Mouse (Mus musculus): Measurements from ENCODE around the gene Sys1.

The Sys1 gene

DNA sequence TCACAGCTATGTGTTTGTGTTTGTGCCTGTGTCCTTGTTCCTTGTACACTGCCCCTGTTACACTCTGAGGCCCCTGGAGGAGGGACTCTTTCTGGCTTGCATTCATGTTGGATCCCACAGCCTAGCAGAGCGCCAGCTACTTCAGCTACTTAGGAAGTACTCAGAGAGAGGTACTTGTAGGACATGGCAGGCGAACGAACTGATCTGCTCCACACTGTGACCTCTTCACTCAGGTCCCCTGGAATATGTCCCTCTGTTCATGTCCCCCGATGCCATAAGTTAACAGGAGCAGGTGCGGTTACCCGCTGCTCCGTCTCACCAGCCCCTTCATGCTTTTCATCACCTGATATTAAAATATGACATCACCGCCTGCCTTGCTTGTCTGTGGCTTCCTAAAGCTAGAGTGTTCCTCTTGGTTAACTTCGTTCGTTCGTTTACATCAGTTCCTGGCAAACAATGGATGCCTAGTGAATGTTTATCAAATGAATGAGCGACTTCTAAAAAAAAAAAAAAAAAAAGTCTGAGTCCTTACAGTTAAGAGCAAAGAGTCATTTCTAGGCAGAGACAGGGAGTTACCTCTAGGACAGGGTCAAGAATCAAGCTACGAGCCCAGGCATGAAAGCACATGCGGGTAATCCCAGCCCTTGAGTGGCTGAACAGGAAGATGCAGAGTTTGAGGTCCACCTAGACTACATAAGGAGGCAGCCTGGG lies 3.6 kb upstream of the Sys1 start:
- DNase-seq (ENCODE audit: low read depth, low spot score): no peak

DNA sequence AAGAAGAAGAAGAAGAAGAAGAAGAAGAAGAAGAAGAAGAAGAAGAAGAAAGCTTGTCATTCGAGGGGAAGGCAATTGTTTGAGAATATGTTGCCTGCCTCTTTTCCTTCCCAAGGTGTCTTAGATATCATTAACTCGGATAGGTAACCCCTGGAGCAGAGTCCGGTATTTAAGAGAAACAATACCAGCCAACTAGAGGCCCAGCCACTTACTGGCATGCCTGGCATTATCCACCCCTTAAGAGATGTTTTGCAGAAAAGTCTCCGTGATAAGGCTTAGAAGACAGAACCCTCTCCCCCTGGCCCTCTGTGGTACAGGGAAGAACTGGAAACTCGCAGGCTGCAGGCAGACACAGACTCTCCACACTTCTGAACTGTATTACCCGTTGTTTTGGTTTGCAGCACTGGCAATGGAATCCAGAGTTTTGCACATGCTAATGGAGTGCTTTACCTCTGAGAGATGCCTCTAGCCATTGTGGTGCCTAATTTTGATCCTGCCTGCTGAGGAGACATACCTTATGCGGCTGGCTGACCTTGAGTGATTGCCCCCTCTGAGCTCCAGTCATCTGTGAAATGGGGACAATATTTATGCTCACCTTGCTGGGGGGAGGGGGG lies 2.8 kb upstream of the Sys1 start:
- no peak for DNase-seq (ENCODE audit: low read depth, low spot score)

DNA sequence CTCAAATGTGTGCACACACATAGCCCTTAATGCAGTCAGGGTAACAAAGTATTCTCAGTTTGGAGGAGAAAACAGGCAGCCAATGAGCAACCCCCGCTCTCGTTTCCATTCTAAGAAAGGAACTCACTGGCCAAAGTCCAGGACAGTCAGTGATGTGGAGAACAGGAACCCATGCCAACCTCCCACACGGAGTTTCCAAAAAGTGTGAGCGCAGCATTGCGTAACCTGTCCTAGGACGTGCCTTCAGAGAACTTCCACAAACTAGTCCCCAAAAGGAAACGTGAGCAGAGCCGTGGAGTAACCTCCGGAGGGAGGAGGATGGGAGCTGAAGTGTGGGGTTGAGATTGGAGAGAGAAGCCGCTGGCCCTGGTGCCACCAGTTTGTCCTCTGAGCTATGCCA lies 1.9 kb upstream of the Sys1 start:
- peak; percentile 96 for DNase-seq (ENCODE audit: low read depth, low spot score)

GRCm38 (mm10) chr2:164455421-164456190 lies 1.2 kb upstream of the Sys1 start:
- peak; percentile 87 for DNase-seq (ENCODE audit: low read depth, low spot score)

GRCm38 (mm10) chr2:164456413-164456812 lies 351 bp upstream of the Sys1 start:
- peak; percentile 66 for DNase-seq (ENCODE audit: low read depth, low spot score)

DNA sequence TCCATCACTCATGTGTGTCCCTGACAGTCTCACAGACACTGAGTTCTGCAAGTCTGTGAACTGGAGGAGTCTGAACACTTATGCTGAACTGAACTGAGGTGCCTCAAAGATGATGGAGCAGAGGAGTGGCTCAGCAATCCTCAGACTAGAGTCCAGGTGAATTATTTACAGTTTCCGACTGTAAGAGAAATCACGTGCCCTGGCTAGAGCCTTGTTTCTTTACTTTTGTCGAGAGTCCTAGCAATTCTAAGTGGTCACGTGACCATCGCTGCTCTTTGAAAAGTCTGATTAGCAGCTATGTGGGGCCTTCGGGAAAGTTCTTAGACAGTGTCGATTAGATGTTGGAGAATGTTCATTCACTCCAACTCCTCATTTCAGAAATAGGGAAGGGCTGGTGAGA lies 1.2 kb downstream of the Sys1 start:
- no peak for DNase-seq (ENCODE audit: low read depth, low spot score)

GRCm38 (mm10) chr2:164458535-164458934 lies 1.8 kb downstream of the Sys1 start:
- DNase-seq (ENCODE audit: low read depth, low spot score): peak; percentile 69

- peak; percentile 100 for DNase-seq (ENCODE audit: low read depth, low spot score)
Observed at GRCm38 (mm10) chr2:164460745-164461551, 4.2 kb downstream of the Sys1 start, which contains the start of gene Gm20458. Gene Gm20458 (plus strand): TSS chr2:164460967.

DNA sequence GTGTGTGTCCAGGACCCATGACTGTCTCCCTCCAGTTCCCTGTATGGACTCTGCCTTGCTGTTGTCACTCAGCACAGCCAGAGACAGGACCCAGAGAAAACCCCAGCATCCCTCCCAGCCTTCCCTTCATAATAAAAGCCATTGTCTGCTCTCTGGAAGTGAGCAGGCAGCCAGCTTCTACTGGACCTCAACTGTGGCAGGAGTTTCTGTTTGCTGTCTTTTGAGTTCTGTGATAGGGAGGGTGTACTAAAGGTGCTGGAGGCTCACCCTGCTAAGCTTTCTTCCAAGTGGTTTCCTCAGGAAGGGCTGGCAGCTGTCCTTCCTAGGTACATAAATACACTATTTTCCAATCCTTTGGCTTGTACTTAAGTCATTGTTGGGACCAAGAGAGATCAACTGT lies 8.4 kb downstream of the Sys1 start:
- DNase-seq (ENCODE audit: low read depth, low spot score): no peak

DNA sequence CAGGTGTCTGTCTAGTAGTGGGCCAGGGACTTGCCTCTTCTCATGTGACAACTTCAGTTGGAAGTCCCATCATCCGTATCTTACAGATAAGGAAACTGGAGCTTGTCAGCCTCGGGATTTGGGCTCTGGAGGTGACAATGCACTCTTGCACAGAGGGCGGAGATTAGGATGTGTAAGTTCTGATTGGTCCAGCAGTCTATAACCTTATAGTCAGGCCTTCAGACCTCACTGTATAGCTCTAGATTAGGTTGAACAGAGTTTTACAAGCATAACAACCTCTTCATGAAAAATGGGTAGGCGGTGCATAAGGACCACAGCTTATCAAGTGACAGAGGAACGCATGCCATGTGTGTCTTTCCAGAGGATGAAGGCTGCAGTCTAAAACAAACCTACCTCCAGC lies 10.0 kb downstream of the Sys1 start:
- DNase-seq (ENCODE audit: low read depth, low spot score): no peak

DNA sequence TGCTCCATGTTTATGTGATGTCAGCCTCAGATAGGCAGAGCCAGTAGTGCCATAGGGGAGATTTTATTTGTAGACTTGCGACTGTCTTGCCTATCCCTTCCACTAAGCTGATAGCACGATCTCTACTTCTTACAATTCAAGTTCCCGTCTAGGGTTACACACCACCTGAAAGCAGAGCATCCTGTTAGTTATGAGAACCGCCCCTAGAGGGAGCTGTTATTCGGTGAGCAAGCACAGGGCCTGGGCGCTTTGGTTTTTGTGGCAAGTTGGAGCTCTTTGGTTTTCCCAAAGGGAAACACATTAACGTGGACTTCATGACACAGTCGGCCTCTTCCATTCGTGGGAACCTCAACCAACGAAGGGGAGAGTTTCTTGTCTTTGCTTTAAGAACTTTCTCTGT lies 13.5 kb downstream of the Sys1 start:
- peak; percentile 71 for DNase-seq (ENCODE audit: low read depth, low spot score)

- no peak for DNase-seq (ENCODE audit: low read depth, low spot score)
Observed at GRCm38 (mm10) chr2:164473624-164474023, 16.9 kb downstream of the Sys1 start, which contains the start of gene Trp53tg5. Gene Trp53tg5 (minus strand): TSS chr2:164473724.

- DNase-seq (ENCODE audit: low read depth, low spot score): peak; percentile 22
Observed at GRCm38 (mm10) chr2:164485681-164486257, 29.0 kb downstream of the Sys1 start, which contains the start of gene Dbndd2. Gene Dbndd2 (plus strand): TSS chr2:164486106.

DNA sequence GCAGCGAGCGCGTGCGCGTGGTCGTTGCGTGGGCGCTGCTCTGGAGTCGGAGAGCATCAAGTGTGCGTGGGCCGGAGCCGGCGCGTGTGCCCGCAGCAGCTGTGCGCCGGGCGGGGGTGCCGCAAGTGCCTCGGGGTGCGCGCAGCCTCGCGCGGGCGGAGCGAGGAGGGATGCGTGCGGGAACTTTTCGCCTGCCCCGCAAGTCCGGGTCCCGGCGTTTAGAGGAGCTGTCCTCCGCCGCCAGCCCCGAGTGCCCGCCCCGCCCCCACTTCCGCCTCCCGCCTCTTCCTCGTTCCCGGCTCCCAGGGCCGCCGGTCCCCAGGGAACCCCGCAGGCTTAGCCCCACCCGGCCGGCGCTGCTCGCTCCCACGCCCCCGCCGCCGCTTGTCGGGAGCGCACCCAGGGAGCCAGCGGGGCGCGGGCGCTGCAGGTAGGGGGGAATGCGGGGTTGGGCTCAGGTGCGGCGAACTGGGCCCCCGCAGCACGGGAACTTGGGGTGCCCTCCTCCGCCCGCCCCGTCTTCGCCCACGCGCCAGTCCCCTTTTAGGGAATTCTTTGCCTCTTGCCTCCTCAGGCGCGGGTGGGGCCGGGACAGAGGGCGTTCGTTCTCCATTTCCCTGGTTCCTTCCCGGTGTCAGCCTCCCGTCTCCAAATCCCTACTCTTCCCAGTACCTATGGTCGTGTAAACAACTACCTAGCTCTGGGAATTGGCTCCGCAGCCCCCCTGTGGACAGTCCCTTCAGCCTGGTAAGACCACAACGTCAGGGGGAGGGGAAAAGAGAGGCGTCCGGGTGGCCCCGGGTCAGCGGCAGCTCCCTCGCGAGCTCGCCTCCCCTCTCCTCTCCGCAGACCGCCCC lies 29.7 kb downstream of the Sys1 start:
- DNase-seq (ENCODE audit: low read depth, low spot score): no peak

DNA sequence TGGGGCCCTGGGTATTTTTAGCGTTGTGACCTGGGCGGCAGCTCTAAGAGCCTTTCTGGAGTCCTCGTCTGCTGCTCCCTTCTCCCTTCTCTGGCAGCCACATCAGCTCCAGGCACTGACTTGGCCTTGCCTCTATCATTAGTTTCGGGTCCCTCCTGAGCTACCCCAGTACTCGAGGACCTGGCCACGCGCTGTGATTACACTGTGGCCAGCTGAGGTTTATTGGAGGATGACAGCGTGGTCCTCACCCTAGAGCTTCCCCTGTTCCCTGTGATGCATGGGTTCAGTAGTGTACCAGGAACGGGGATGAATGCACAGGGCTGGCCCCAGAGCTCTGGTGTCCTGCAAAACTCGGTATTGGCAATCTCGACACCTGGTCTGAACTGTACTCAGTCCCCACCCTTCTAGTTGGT lies 30.4 kb downstream of the Sys1 start:
- no peak for DNase-seq (ENCODE audit: low read depth, low spot score)

DNA sequence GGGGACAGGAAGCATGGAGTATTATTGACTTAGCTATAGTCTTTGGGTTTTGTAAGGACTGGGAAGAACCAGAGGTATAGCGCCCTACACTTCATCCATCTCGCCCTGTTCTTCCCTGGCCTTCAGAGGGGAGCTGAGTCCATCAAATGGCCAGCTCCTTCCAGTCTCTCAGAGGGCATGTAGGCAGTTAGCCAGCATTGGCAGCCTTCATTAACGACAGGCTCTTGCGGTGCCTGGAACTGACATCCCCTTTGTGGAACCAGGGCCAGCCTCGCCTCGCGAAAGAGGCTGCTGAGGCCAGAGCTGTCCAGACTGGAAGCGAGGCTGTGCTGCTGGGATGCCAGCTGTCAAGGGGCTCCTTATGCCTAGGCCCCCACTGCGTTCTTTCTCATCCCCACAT lies 31.0 kb downstream of the Sys1 start:
- DNase-seq (ENCODE audit: low read depth, low spot score): no peak

DNA sequence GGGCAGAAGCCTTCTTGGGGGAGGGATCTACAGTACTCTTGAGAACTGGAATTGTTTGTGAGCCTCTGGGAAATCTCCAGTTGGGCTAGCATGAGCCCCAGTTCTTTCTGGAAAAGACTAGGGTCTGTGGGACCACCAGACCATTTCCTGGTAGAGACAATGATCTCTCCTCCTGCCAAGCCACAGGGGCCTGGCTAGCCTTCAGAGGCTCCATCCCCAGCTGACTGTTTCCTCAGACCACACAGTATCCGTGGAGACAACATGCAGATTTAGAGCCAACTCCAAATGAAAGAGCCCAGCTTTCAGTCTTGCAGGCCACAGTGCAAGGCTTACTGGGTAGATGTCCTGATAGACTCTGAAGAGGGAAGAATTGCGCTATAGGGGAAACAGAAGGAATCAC lies 37.4 kb downstream of the Sys1 start:
- no peak for DNase-seq (ENCODE audit: low read depth, low spot score)

DNA sequence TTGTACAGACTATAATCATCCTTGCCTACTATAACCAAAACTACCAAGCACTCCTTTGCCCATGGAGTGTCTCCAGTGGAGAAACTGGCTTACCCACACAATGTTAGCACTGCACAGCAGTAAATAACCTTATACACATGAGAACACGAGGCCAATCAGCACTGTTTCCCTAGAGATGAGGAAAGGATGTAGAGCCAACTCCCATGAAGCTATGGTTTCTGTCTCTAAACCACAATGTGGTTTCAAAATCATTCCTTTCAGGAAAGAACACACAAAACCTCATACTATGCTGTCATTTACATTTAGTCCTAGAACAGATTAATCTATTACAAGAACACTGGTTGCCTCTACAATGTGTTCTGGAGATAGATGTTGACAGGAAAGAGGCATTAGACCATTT lies 39.6 kb downstream of the Sys1 start:
- DNase-seq (ENCODE audit: low read depth, low spot score): peak; percentile 78

- DNase-seq (ENCODE audit: low read depth, low spot score): peak; percentile 88
Observed at GRCm38 (mm10) chr2:164496847-164497690, 40.3 kb downstream of the Sys1 start, which contains the start of gene Pigt. Gene Pigt (plus strand): TSS chr2:164497520.

Measured in 3T3-L1 (cell line).